Mouse (Mus musculus): ENCODE measurements at regions not wholly inside any gene's neighbourhood (a gene's known extent, or its start where the extent isn't known, plus 50 kb on each side); places are given as distances from the start of the nearest gene placed in this dataset.

GRCm38 (mm10) chr1:71472691-71473090 is 58.0 kb upstream of the Abca12 start:
- no peak for DNase-seq (ENCODE audit: low spot score in 2 of 2)

GRCm38 (mm10) chr1:71483149-71483548 is 68.4 kb upstream of the Abca12 start:
- DNase-seq (ENCODE audit: low spot score in 2 of 2): no peak

DNA sequence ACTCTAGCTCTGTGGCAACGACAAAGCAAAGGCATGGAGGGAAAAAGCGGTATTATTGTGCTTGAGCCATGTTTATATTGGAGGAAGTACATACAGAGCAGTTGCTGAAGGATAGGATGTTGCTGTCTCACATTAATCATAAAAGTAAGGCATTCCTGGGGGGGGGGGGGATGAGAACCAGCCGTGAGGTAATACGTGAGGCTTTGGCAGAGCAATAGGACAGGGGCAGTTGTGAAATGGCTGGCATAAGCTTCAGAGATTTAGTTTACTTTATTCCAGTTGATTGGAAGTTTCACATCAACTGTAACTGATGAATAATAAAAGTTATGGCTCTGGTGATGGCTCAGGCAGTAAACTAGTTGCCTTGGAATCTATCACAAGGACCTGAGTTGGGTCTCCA is 62.4 kb upstream of the Atic start:
- DNase-seq (ENCODE audit: low spot score in 2 of 2): no peak

DNA sequence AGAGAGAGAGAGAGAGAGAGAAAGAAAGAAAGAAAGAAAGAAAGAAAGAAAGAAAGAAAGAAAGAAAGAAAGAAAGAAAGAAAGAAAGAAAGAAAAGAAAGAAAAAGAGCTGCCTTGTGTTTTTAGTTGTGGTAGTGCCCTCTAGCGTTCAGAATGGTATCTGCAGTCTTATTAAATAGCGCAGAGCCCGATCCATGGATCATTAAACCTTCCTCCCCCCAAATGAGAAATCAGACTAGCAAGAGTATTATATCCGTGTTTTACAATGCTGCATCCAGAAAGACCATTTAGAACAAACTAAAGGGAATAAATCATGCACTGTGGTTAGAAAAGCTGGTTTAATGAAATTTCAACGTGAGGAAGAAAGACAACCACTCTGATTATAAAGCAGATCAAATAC is 51.1 kb upstream of the Atic start:
- DNase-seq (ENCODE audit: low spot score in 2 of 2): peak in 1 of 2 experiments; percentile 14

GRCm38 (mm10) chr1:71506534-71506933 is 50.4 kb upstream of the Atic start:
- DNase-seq (ENCODE audit: low spot score in 2 of 2): no peak

Measured in frontal cortex, postnatal 36 days (tissue).